ENCODE assay signal across 11 mouse cellular contexts in the genomic region with DNA sequence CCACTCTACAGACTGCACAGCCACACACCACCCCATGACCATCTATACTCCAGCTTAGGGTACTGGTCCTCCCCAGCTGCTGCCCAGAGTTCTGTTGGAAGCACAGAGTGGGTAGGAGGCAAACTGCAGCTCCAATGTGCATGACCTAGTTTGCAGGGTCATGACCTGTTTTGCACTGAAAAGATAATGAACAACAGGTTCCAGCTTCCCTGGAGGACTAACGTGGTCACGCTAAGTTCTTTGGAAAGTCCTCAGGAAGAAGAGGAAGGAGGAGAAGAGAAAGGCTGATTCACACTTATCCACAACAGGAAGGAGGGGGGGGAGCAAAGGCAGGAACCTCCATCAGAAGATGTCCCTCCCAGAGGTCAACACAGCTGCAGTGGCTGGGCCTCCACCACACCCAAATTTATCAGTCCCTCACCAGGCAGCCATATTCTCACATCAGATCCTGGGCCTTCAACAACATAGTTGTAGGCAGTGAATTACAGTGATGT. TPM values are rescaled to one million over a fixed set of nuclear protein-coding genes. Genes with fewer than 3 reads are reported as not detected.
A peak's percentile ranks its signal among the peaks of the same experiment; 100 is the strongest.
DNase-seq lines count a peak whose midpoint lies in the region; ATAC-seq and TF ChIP-seq lines count a peak whose summit lies in the region.
"Had no signal": no experiment of that assay in that cellular context is flagged by ENCODE, and none has a peak within 500 bp of the region (broad histone marks: within the 10 kb centered on the region; RNA-seq: fewer than 3 reads in every experiment).

No protein-coding gene starts in this region.

- no peak overlapping the region for H3K9ac ChIP-seq in stomach, embryonic 15.5 days
- H3K9ac ChIP-seq in stomach, postnatal 0 days (ENCODE audit: low read length), result no peak overlapping the region
- H3K9ac ChIP-seq in intestine, embryonic 15.5 days, result no peak overlapping the region
- H3K9ac ChIP-seq: embryonic facial prominence, embryonic 13.5 days; limb, embryonic 13.5 days had no signal

- 77% methylated on average over 2 of the region's 2 CpGs for WGBS in stomach, embryonic 15.5 days
- 64% methylated on average over 2 of the region's 2 CpGs for WGBS in stomach, postnatal 0 days
- WGBS in intestine, embryonic 15.5 days, result 81% methylated on average over 2 of the region's 2 CpGs

- no peak for TF ChIP-seq CTCF in stomach, postnatal 0 days (IDR thresholded peaks at IDR 0.05; ENCODE audit: low read depth)

- H3K27ac ChIP-seq in stomach, embryonic 15.5 days, result no peak overlapping the region
- H3K27ac ChIP-seq in stomach, postnatal 0 days (replicated peaks), result no peak overlapping the region
- no peak overlapping the region for H3K27ac ChIP-seq in intestine, embryonic 15.5 days
- H3K27ac ChIP-seq: embryonic facial prominence, embryonic 13.5 days; limb, embryonic 13.5 days had no signal

- TF ChIP-seq EP300 in stomach, postnatal 0 days (optimal IDR thresholded peaks at IDR 0.05), result no peak

- peaks cover 14% of the 10 kb centered on the region; the same call in 1 of the 2 replicates for H3K36me3 ChIP-seq in stomach, embryonic 15.5 days
- H3K36me3 ChIP-seq in stomach, postnatal 0 days (ENCODE audit: control insufficient read depth, insufficient read depth, low read length), result peaks cover 7% of the 10 kb centered on the region; the same call in 1 of the 2 replicates
- H3K36me3 ChIP-seq in intestine, embryonic 15.5 days, result peaks cover 4% of the 10 kb centered on the region; the same call in 1 of the 2 replicates

- H3K4me3 ChIP-seq in stomach, embryonic 15.5 days (replicated peaks), result no peak overlapping the region
- H3K4me3 ChIP-seq in stomach, postnatal 0 days (ENCODE audit: low read depth, low read length), result no peak overlapping the region
- no peak overlapping the region for H3K4me3 ChIP-seq in intestine, embryonic 15.5 days (replicated peaks)
- H3K4me3 ChIP-seq: embryonic facial prominence, embryonic 13.5 days; limb, embryonic 13.5 days had no signal

- peak; percentile 39 for DNase-seq in heart, adult 8-10 months (ENCODE audit: low spot score)
- DNase-seq in heart, postnatal 10 days, result no peak
- no peak for DNase-seq in stomach, postnatal 0 days (ENCODE audit: low spot score)
- peak; percentile 61 to 66 for DNase-seq in kidney, postnatal 36 days
- peak; percentile 40 to 67 for DNase-seq in spleen, postnatal 36 days (ENCODE audit: low spot score in 2 of 2)
- no peak for DNase-seq in urinary bladder, postnatal 14 days (ENCODE audit: low spot score)

- no peaks in the 10 kb centered on the region for H3K27me3 ChIP-seq in stomach, embryonic 15.5 days (replicated peaks)
- no peaks in the 10 kb centered on the region for H3K27me3 ChIP-seq in stomach, postnatal 0 days (ENCODE audit: control insufficient read depth, insufficient read depth, low read length)
- no peaks in the 10 kb centered on the region for H3K27me3 ChIP-seq in intestine, embryonic 15.5 days (replicated peaks)
- H3K27me3 ChIP-seq: embryonic facial prominence, embryonic 13.5 days; limb, embryonic 13.5 days had no signal

- no peaks in the 10 kb centered on the region for H3K9me3 ChIP-seq in stomach, embryonic 15.5 days
- H3K9me3 ChIP-seq in stomach, postnatal 0 days (ENCODE audit: control insufficient read depth, low read length), result no peaks in the 10 kb centered on the region
- H3K9me3 ChIP-seq in intestine, embryonic 15.5 days, result no peaks in the 10 kb centered on the region
- H3K9me3 ChIP-seq: embryonic facial prominence, embryonic 13.5 days; limb, embryonic 13.5 days had no signal

- intact Hi-C loops in heart, postnatal 10 days (cut with DNase I), result no loop called here

- peak; percentile 52; the same call in 1 of the 2 replicates for ATAC-seq in stomach, embryonic 15.5 days (ENCODE audit: insufficient read depth, low FRiP score, low read depth)
- ATAC-seq in stomach, postnatal 0 days (ENCODE audit: low FRiP score, low TSS enrichment), result no peak
- no peak for ATAC-seq in intestine, embryonic 15.5 days

- no peak overlapping the region for H3K4me2 ChIP-seq in stomach, embryonic 15.5 days
- H3K4me2 ChIP-seq in stomach, postnatal 0 days (replicated peaks; ENCODE audit: low read depth), result no peak overlapping the region
- H3K4me2 ChIP-seq in intestine, embryonic 15.5 days (replicated peaks), result no peak overlapping the region
- H3K4me2 ChIP-seq: embryonic facial prominence, embryonic 13.5 days; limb, embryonic 13.5 days had no signal

- peaks cover 11% of the 10 kb centered on the region for H3K4me1 ChIP-seq in stomach, embryonic 15.5 days
- H3K4me1 ChIP-seq in stomach, postnatal 0 days (replicated peaks; ENCODE audit: control insufficient read depth, insufficient read depth), result no peaks in the 10 kb centered on the region
- 0 out of 2 replicates have a peak, but pooled peaks cover 6% of the 10 kb centered on the region for H3K4me1 ChIP-seq in intestine, embryonic 15.5 days (replicated peaks)

RNA-seq across cellular contexts. Expression of gene Wdr91, which starts 3.5 kb away (rescaled TPM):
- total RNA-seq in heart, adult 8-10 months (2022), result 10 to 100 TPM; 11.6 to 15.9 (median 13.3) TPM
- total RNA-seq in heart, postnatal 10 days (2021), result 10 to 100 TPM; 18.3 to 20.7 TPM
- 9.0 and 9.1 TPM in 2 replicates for polyA plus RNA-seq in stomach, embryonic 15.5 days (2015; fragmentation: Nextera tagmentation; extraction: Ambion mirVana)
- 4.5 and 5.0 TPM in 2 replicates for polyA plus RNA-seq in stomach, postnatal 0 days (2015; fragmentation: Nextera tagmentation; extraction: Ambion mirVana)
- 7.1 and 8.4 TPM in 2 replicates for polyA plus RNA-seq in intestine, embryonic 15.5 days (2015; fragmentation: Nextera tagmentation; extraction: Ambion mirVana)

RNA-seq across cellular contexts. Expression of gene Stra8, which starts 12.8 kb away (rescaled TPM):
- not detected for total RNA-seq in heart, adult 8-10 months (2022)
- not detected for total RNA-seq in heart, postnatal 10 days (2021)
- polyA plus RNA-seq in stomach, embryonic 15.5 days (2015; fragmentation: Nextera tagmentation; extraction: Ambion mirVana), result not detected in 2 replicates
- polyA plus RNA-seq in stomach, postnatal 0 days (2015; fragmentation: Nextera tagmentation; extraction: Ambion mirVana), result 0.10 TPM in 1 of 2 replicates, not detected in the other
- not detected in 2 replicates for polyA plus RNA-seq in intestine, embryonic 15.5 days (2015; fragmentation: Nextera tagmentation; extraction: Ambion mirVana)
- polyA plus RNA-seq: embryonic facial prominence, embryonic 13.5 days; hindbrain, embryonic 11.5 days; limb, embryonic 13.5 days had no signal

RNA-seq across cellular contexts. Expression of gene Cyren, which starts 29.3 kb away (rescaled TPM):
- total RNA-seq in heart, adult 8-10 months (2022), result 1 to 10 TPM; 3.7 to 4.2 (median 3.8) TPM
- total RNA-seq in heart, postnatal 10 days (2021), result 1 to 10 TPM; 5.3 TPM
- polyA plus RNA-seq in stomach, embryonic 15.5 days (2015; fragmentation: Nextera tagmentation; extraction: Ambion mirVana), result 12.5 and 12.6 TPM in 2 replicates
- 5.8 and 5.9 TPM in 2 replicates for polyA plus RNA-seq in stomach, postnatal 0 days (2015; fragmentation: Nextera tagmentation; extraction: Ambion mirVana)
- polyA plus RNA-seq in intestine, embryonic 15.5 days (2015; fragmentation: Nextera tagmentation; extraction: Ambion mirVana), result 11.0 and 11.3 TPM in 2 replicates

RNA-seq across cellular contexts. Expression of gene Tmem140, which starts 44.2 kb away (rescaled TPM):
- 10 to 100 TPM; 17.8 to 27.1 (median 24.5) TPM for total RNA-seq in heart, adult 8-10 months (2022)
- 10 to 100 TPM; 16.0 to 19.3 TPM for total RNA-seq in heart, postnatal 10 days (2021)
- 1.8 and 2.5 TPM in 2 replicates for polyA plus RNA-seq in stomach, embryonic 15.5 days (2015; fragmentation: Nextera tagmentation; extraction: Ambion mirVana)
- 7.8 and 8.3 TPM in 2 replicates for polyA plus RNA-seq in stomach, postnatal 0 days (2015; fragmentation: Nextera tagmentation; extraction: Ambion mirVana)
- 1.7 and 1.8 TPM in 2 replicates for polyA plus RNA-seq in intestine, embryonic 15.5 days (2015; fragmentation: Nextera tagmentation; extraction: Ambion mirVana)

Comparison
In these comparisons a context has a peak if more than half of its experiments do, and no peak if none do; other contexts are left out.
1. DNase-seq: peak in heart, adult 8-10 months (single experiment), kidney, postnatal 36 days (2 of 2) and spleen, postnatal 36 days (2 of 2); none in heart, postnatal 10 days (0 of 2), stomach, postnatal 0 days (single experiment) and urinary bladder, postnatal 14 days (single experiment).